Mouse (Mus musculus): ENCODE data around the gene Lcn2. TPM values are rescaled to one million over a fixed set of nuclear protein-coding genes. Genes with fewer than 3 reads are reported as not detected.

The Lcn2 gene
- total and polyA plus RNA-seq, 2 experiments from 2014 or later, result 0.31 to 0.80 TPM

DNA sequence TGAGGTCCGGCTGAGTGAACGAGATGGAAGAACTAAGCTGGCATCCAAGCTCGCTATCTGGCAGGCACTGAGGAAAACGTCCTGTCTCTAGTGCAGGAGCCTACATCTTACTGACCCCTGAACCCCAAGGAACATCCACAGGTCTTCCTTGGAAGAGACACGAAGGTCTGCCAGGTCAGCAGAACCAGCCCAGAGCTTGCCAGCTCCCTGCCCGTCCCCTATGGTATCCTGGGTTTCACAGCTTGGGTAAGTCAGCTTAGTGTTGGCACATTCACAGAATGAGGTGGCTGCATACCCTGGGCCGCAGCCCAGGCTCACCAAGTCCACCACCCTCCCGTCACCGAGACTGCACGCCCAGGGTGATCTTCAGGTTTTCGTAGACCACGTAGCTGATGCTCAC is 27.7 kb upstream of the Lcn2 start:
- DNase-seq (ENCODE audit: low spot score), result no peak
- WGBS, result 96% methylated on average over 12 of the region's 12 CpGs
- no peak for TF ChIP-seq CTCF (IDR thresholded peaks at IDR 0.05; ENCODE audit: low read depth)
- no peak for ATAC-seq
- H3K27ac ChIP-seq, result no peak overlapping the region
- H3K9ac ChIP-seq (replicated peaks; ENCODE audit: low read length), result no peak overlapping the region
- no peaks in the 10 kb centered on the region for H3K9me3 ChIP-seq (ENCODE audit: low read length)
- no peak overlapping the region for H3K4me3 ChIP-seq (ENCODE audit: low read length)
- no peak overlapping the region for H3K4me2 ChIP-seq (ENCODE audit: low read depth, low read length)
- no peaks in the 10 kb centered on the region for H3K27me3 ChIP-seq (ENCODE audit: insufficient read depth, low read length)
- H3K4me1 ChIP-seq (ENCODE audit: insufficient read depth, low read length), result no peaks in the 10 kb centered on the region
- H3K36me3 ChIP-seq (ENCODE audit: insufficient read depth, low read length), result peaks cover 68% of the 10 kb centered on the region

DNA sequence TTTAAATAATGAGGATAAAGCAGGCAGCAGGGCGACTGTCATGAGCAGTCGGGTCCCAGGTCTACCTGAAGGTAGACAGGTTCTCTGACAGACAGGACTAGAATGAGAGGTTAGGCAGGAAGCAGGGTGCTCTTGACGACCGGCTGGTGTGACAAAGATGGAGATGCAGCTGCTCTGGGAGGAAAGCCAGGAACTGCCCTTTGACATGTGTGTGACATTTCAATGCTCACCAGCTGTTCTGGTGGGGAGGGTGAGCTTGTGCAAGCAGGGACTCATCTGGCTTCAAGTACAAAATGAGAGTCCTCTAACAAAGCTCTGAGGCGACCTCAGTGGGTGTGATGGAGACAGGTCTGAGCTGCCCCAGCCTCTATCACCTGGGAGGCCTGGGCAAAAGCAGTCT is 25.9 kb upstream of the Lcn2 start:
- no peak overlapping the region for H3K27ac ChIP-seq
- 54% methylated on average over 5 of the region's 5 CpGs for WGBS
- no peak for TF ChIP-seq CTCF (IDR thresholded peaks at IDR 0.05; ENCODE audit: low read depth)
- no peak for DNase-seq (ENCODE audit: low spot score)
- H3K36me3 ChIP-seq (ENCODE audit: insufficient read depth, low read length), result peaks cover 50% of the 10 kb centered on the region
- H3K4me1 ChIP-seq (ENCODE audit: insufficient read depth, low read length), result no peaks in the 10 kb centered on the region
- no peak overlapping the region for H3K4me3 ChIP-seq (ENCODE audit: low read length)
- ATAC-seq, result no peak
- no peak overlapping the region for H3K4me2 ChIP-seq (ENCODE audit: low read depth, low read length)
- H3K9me3 ChIP-seq (ENCODE audit: low read length), result no peaks in the 10 kb centered on the region
- no peaks in the 10 kb centered on the region for H3K27me3 ChIP-seq (ENCODE audit: insufficient read depth, low read length)
- no peak overlapping the region for H3K9ac ChIP-seq (replicated peaks; ENCODE audit: low read length)

DNA sequence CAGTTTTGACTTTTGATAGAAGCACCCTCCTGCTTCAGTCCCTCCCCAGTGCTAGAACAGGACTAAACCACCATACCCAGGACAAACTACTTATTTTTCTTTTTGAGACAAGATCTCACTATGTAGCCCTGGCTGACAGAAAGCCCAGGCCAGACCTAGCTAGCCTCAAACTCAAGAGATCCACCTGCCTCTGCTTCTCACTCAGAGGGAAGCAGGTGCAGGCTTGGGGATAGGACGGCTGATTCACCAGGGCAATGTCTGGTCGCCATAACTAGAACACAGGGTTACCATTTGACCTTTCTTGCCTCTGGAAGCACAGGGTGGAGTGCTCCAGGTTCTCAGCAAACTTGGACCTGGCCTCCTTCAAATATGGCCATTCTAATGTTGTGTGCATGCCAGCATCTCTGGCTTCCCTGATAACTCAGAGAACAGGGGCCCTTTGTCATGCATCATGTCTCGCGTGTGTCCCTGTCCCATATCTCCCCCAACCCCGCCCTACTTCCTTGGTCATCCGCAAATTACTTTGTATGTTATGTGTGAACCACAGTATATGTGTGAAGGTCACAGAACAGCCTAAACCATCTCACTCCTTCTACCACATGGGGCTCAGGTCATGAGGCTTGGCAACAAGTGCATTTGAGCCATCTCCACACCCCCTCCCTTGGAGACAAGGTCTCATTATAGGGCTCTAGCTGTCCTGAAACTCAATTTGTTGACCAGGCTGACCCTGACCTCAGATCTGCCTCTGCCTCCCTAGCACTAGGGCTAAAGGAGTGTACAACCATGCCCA is 24.9 kb upstream of the Lcn2 start:
- H3K36me3 ChIP-seq (ENCODE audit: insufficient read depth, low read length), result peaks cover 40% of the 10 kb centered on the region
- H3K27ac ChIP-seq, result no peak overlapping the region
- H3K27me3 ChIP-seq (ENCODE audit: insufficient read depth, low read length), result no peaks in the 10 kb centered on the region
- H3K9ac ChIP-seq (replicated peaks; ENCODE audit: low read length), result no peak overlapping the region
- ATAC-seq (no peak), DNase-seq (ENCODE audit: low spot score) (no peak)
- no peak for TF ChIP-seq CTCF (IDR thresholded peaks at IDR 0.05; ENCODE audit: low read depth)
- 90% methylated on average over 6 of the region's 6 CpGs for WGBS
- no peak overlapping the region for H3K4me3 ChIP-seq (ENCODE audit: low read length)
- no peak overlapping the region for H3K4me2 ChIP-seq (ENCODE audit: low read depth, low read length)
- no peaks in the 10 kb centered on the region for H3K4me1 ChIP-seq (ENCODE audit: insufficient read depth, low read length)
- H3K9me3 ChIP-seq (ENCODE audit: low read length), result no peaks in the 10 kb centered on the region

DNA sequence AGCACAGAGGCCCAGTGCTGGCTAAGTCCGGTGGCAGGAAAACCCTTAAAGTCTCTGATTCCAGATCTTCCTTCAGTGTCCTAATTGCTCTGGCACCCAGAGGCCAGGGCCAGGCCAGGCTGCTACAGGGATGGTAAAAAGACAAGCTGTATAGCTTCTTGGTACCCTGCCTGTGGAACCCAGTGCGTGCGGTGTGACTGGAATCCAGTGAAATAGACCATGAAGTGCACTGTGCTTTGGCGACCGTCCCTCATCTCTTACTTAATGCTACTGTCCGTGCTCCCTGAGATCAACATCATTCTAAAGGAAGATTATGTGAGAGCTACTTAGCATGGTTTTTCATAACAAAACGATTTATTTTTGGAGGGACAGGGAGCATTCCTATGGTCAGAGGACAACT is 23.4 kb upstream of the Lcn2 start:
- no peaks in the 10 kb centered on the region for H3K4me1 ChIP-seq (ENCODE audit: insufficient read depth, low read length)
- no peak overlapping the region for H3K4me2 ChIP-seq (ENCODE audit: low read depth, low read length)
- ATAC-seq (no peak), DNase-seq (ENCODE audit: low spot score) (no peak)
- peaks cover 25% of the 10 kb centered on the region for H3K36me3 ChIP-seq (ENCODE audit: insufficient read depth, low read length)
- H3K9me3 ChIP-seq (ENCODE audit: low read length), result no peaks in the 10 kb centered on the region
- TF ChIP-seq CTCF (IDR thresholded peaks at IDR 0.05; ENCODE audit: low read depth), result no peak
- WGBS, result 77% methylated on average over 7 of the region's 7 CpGs
- no peak overlapping the region for H3K4me3 ChIP-seq (ENCODE audit: low read length)
- H3K27ac ChIP-seq, result no peak overlapping the region
- H3K27me3 ChIP-seq (ENCODE audit: insufficient read depth, low read length), result no peaks in the 10 kb centered on the region
- no peak overlapping the region for H3K9ac ChIP-seq (replicated peaks; ENCODE audit: low read length)

DNA sequence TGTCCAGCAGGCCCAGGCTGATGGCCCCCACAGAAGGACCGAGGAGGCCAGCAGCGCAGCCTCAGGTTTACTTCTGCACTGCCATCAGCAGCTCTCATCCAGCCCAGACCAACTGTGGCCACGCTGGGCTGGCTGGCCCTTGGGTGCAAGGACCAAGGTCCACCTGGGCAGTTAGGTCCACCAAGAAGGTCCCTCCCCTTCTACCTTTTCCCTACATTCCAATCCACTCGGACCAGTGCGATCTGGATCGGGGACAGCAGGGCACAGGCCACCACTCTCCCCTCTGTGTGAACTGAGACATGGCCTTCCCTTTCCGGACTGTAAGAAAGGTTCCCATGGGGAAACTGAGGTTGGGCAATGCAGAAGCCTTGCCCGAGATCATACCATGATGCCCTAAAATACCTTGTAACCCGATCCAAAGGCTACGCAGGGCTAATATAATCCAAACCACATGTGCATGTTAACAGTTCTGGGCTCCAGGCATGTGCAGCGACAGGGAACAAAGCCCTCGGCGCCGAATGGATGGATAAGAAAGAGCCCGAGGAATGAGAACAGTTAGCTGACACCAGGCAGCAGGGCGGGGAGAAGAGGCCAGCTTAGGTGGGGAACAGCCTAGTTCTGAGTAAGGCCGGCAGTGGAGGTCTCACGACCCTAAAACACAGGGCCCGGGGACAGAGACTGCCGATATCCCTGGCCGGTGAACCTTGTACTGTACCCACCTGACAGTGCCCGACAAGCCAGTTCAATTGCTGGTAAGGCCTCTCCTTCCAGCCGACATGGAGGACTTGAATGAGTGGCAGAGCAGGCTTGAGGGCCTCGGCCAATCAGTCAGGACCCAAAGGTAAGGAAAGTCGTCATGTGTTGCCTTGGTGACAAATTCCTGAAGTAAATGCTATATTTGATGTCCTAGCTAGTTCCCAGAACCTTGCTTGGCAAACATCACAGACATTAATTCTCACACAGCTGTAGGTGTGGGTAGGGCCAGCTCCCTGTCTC is 20.7 kb upstream of the Lcn2 start:
- no peaks in the 10 kb centered on the region for H3K4me1 ChIP-seq (ENCODE audit: insufficient read depth, low read length)
- H3K9me3 ChIP-seq (ENCODE audit: low read length), result no peaks in the 10 kb centered on the region
- no peak for TF ChIP-seq CTCF (IDR thresholded peaks at IDR 0.05; ENCODE audit: low read depth)
- H3K27me3 ChIP-seq (ENCODE audit: insufficient read depth, low read length), result no peaks in the 10 kb centered on the region
- DNase-seq (ENCODE audit: low spot score) (no peak), ATAC-seq (no peak)
- no peaks in the 10 kb centered on the region for H3K36me3 ChIP-seq (ENCODE audit: insufficient read depth, low read length)
- no peak overlapping the region for H3K9ac ChIP-seq (replicated peaks; ENCODE audit: low read length)
- no peak overlapping the region for H3K4me2 ChIP-seq (ENCODE audit: low read depth, low read length)
- no peak overlapping the region for H3K4me3 ChIP-seq (ENCODE audit: low read length)
- H3K27ac ChIP-seq, result no peak overlapping the region
- 75% methylated on average over 25 of the region's 25 CpGs for WGBS

DNA sequence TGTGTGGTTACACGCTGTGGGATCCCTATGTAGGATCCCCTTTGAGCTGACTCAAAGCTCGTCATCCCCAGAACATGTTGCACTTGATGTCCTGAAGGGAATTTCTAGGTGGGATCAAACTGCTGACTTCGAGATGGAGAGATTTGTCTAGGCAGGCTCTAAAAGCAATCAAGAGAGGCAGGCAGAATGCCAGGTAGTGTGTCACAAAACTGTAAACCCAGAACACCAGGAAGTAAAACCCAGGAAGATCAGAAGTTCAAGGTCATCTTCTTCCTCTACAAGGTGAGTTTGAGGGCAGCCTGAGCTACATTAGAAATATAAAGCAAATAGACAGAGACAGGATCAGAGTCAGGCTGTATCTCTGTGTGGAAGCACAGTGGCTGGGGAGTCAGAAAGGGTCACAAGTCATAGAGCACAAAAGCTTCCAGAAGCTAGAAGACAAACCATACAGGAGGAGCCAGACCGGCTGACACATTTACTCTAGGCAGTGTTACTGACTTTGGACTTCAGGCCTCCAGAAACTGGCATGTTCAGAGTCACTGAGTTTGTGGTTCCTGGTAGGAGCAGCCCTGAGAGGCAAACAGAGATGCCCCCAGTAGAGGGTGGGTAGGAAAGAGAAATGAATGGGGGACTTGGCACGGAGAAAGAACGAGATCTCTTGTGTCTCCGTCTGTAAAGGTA is 19.2 kb upstream of the Lcn2 start:
- H3K9me3 ChIP-seq (ENCODE audit: low read length), result no peaks in the 10 kb centered on the region
- ATAC-seq (no peak), DNase-seq (ENCODE audit: low spot score) (no peak)
- no peak for TF ChIP-seq CTCF (IDR thresholded peaks at IDR 0.05; ENCODE audit: low read depth)
- H3K27me3 ChIP-seq (ENCODE audit: insufficient read depth, low read length), result no peaks in the 10 kb centered on the region
- H3K4me1 ChIP-seq (ENCODE audit: insufficient read depth, low read length), result no peaks in the 10 kb centered on the region
- H3K36me3 ChIP-seq (ENCODE audit: insufficient read depth, low read length), result peaks cover 5% of the 10 kb centered on the region
- H3K27ac ChIP-seq, result no peak overlapping the region
- 83% methylated on average over 7 of the region's 7 CpGs for WGBS
- H3K4me2 ChIP-seq (ENCODE audit: low read depth, low read length), result no peak overlapping the region
- H3K9ac ChIP-seq (replicated peaks; ENCODE audit: low read length), result no peak overlapping the region
- no peak overlapping the region for H3K4me3 ChIP-seq (ENCODE audit: low read length)

All from hindbrain, postnatal 0 days (tissue).